Mouse (Mus musculus): ENCODE results near the gene Tcp11l2. TPM values are rescaled to one million over a fixed set of nuclear protein-coding genes. Genes with fewer than 3 reads are reported as not detected.

Tcp11l2 gene
- 9.8 and 11.2 TPM in 2 replicates for polyA plus RNA-seq (2014; fragmentation: Nextera tagmentation; extraction: Ambion mirVana)

DNA sequence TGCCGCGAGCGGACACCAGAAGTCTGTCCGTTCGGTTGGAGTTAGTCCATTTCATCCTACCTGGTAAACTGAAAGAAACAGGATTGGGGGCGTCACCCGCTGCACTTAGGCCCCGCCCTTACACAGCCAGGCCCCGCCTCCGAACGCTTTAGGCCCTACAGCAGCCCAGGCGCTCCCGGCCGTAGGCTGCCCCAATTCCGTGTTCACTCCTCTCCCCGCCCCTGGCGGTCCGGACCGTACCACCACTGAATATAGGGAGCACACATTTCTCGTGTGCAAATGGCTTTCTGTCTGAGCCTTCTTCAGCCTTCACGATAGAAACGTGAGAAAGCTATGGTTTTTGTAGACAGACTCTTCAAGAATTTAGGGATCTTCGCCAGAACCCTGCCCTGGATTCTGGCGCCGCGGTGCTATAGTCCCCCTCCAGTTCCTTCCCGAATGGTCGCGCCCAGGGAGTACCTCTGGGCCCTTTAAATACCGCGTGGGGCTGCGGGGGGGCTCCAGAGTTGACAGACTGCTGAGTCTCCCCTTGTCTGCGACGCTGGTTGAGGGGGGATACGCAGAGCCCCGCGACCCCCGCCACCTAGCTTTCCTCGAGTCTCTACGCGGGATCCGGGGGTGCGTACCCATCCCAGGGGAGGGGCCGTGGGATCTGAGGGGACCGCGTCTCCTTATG lies at the start of gene Tcp11l2:
TSS of gene Tcp11l2 (plus strand) at position 232 of the 676 bp plus-strand sequence.
- no peaks in the 10 kb centered on the region for H3K9me3 ChIP-seq (ENCODE audit: control insufficient read depth, low read length)
- peak; percentile 99 for ATAC-seq (replicated peaks; ENCODE audit: low FRiP score, low TSS enrichment, low read depth)
- under 1% methylated on average over 46 of the region's 46 CpGs for WGBS

DNA sequence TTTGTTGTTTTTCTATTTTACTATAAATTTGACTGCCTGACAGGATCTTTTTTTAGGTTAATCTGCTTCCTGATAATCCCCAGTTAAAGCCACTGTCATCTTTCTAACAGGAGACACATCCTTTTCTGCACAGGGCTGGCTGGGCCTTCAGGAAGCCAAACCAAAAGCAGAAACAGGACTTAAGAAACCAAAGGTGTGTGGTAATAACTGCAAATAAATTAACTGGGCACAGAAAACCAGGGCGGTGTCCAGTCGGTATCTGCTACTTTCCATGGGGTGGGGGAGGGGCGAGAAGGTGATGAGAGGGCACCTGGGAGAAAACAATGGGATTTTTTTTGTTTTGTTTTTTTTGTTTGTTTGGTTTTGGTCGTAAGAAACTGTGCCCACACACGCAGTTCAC lies 49.4 kb upstream of the Tcp11l2 start:
- Histone ChIP-seq H3K4me3 (ENCODE audit: low read depth, low read length) (no peak overlapping the region), H3K27ac (ENCODE audit: low read depth) (no peak overlapping the region), H3K36me3 (ENCODE audit: control insufficient read depth, insufficient read depth, low read length) (peaks cover 50% of the 10 kb centered on the region), H3K9me3 (ENCODE audit: control insufficient read depth, low read length) (no peaks in the 10 kb centered on the region), H3K9ac (ENCODE audit: low read length) (no peak overlapping the region), H3K4me1 (replicated peaks; ENCODE audit: control insufficient read depth, insufficient read depth, low read length) (peaks cover 17% of the 10 kb centered on the region), H3K27me3 (replicated peaks; ENCODE audit: control insufficient read depth, insufficient read depth, low read length) (no peaks in the 10 kb centered on the region), H3K4me2 (ENCODE audit: low read length) (no peak overlapping the region)
- WGBS: 78% methylated on average over 5 of the region's 5 CpGs
- DNase-seq (ENCODE audit: low spot score) (no peak), ATAC-seq (replicated peaks; ENCODE audit: low FRiP score, low TSS enrichment, low read depth) (no peak)

More for the DNA sequence above, at the start of gene Tcp11l2:
- Histone ChIP-seq H3K9ac (ENCODE audit: low read length) (peak within 1 kb of the TSS; percentile 62), H3K27me3 (replicated peaks; ENCODE audit: control insufficient read depth, insufficient read depth, low read length) (0 out of 2 replicates have a peak, but pooled peaks cover 2% of the 10 kb centered on the region), H3K4me2 (ENCODE audit: low read length) (peak within 1 kb of the TSS; percentile 93), H3K4me1 (replicated peaks; ENCODE audit: control insufficient read depth, insufficient read depth, low read length) (no peaks in the 10 kb centered on the region; the same call in 1 of the 2 replicates), H3K27ac (ENCODE audit: low read depth) (peak within 1 kb of the TSS; percentile 78), H3K4me3 (ENCODE audit: low read depth, low read length) (peak within 1 kb of the TSS; percentile 80), H3K36me3 (ENCODE audit: control insufficient read depth, insufficient read depth, low read length) (no peaks in the 10 kb centered on the region)
- peak; percentile 97 for DNase-seq (ENCODE audit: low spot score)

DNA sequence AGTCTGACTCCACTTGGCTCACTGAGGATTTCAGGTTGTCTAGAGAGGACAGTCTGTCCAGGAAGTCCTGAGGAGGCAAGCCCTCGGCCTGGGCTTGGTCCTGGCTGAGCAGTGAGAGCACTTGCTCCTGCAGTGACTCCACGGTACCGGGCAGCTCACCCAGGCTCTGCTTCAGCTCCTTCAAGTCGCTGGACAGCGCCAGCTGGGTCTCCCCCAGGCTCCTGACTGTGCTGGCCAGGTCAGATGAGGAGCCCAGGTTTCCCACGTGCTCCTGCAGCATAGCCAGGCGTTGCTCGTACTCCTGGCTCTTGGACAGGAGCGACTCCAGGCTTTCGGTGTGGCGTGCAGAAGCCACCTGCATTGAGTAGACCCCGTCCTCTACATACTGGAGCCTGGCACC lies 48.8 kb upstream of the Tcp11l2 start:
- DNase-seq (ENCODE audit: low spot score): no peak
- no peaks in the 10 kb centered on the region for H3K27me3 ChIP-seq (replicated peaks; ENCODE audit: control insufficient read depth, insufficient read depth, low read length)
- no peak overlapping the region for H3K4me2 ChIP-seq (ENCODE audit: low read length)
- no peak overlapping the region for H3K27ac ChIP-seq (ENCODE audit: low read depth)
- no peak for ATAC-seq (replicated peaks; ENCODE audit: low FRiP score, low TSS enrichment, low read depth)
- H3K4me1 ChIP-seq (replicated peaks; ENCODE audit: control insufficient read depth, insufficient read depth, low read length): peaks cover 23% of the 10 kb centered on the region
- no peak overlapping the region for H3K9ac ChIP-seq (ENCODE audit: low read length)
- H3K9me3 ChIP-seq (ENCODE audit: control insufficient read depth, low read length): no peaks in the 10 kb centered on the region
- no peak overlapping the region for H3K4me3 ChIP-seq (ENCODE audit: low read depth, low read length)
- 81% methylated on average over 12 of the region's 12 CpGs for WGBS
- peaks cover 50% of the 10 kb centered on the region for H3K36me3 ChIP-seq (ENCODE audit: control insufficient read depth, insufficient read depth, low read length)

DNA sequence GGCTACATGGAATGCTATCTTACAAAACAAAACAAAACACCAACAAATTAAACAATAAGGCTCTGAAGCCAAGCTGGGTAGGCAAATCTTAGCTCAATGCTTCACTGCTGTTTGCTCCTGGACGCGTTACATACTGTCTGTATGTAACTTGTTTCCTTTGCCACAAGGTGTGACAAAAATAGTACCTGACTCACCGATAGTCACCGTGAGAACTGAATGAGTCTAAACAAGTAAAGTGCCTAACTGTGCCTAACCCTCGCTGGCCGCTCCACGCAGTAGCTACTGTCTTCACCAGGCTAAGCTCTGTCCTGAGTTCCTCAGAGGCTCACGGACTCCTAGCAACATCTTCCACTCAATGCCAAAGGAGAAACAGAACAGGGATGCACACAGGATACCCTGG lies 46.0 kb upstream of the Tcp11l2 start:
- ATAC-seq (replicated peaks; ENCODE audit: low FRiP score, low TSS enrichment, low read depth) (no peak), DNase-seq (ENCODE audit: low spot score) (no peak)
- peaks cover 23% of the 10 kb centered on the region for H3K4me1 ChIP-seq (replicated peaks; ENCODE audit: control insufficient read depth, insufficient read depth, low read length)
- peaks cover 40% of the 10 kb centered on the region for H3K36me3 ChIP-seq (ENCODE audit: control insufficient read depth, insufficient read depth, low read length)
- peak overlapping the region; percentile 67; the same call in 1 of the 2 replicates for H3K4me2 ChIP-seq (ENCODE audit: low read length)
- 86% methylated on average over 8 of the region's 8 CpGs for WGBS
- no peak overlapping the region for H3K4me3 ChIP-seq (ENCODE audit: low read depth, low read length)
- no peak overlapping the region for H3K27ac ChIP-seq (ENCODE audit: low read depth)
- H3K9me3 ChIP-seq (ENCODE audit: control insufficient read depth, low read length): no peaks in the 10 kb centered on the region
- no peaks in the 10 kb centered on the region for H3K27me3 ChIP-seq (replicated peaks; ENCODE audit: control insufficient read depth, insufficient read depth, low read length)
- H3K9ac ChIP-seq (ENCODE audit: low read length): no peak overlapping the region

DNA sequence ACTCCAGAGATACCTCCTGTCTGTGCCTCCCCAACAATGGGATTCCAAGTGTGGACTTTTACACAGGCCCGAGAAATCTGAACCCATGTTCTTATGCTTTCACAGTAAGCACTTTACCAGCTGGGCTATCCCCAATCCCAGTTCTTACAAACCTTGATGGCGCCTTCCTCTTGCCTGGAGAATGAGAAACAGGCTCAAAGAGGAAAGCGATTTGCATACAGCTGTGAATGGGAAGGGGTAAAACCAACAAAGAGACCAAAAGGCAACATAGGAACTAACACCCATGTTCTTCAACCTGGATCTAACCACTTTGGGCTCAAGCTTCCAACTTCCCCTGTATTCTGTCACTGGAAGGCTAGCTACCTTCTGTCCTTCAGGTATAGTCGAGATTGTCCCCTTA lies 44.9 kb upstream of the Tcp11l2 start:
- ATAC-seq (replicated peaks; ENCODE audit: low FRiP score, low TSS enrichment, low read depth): no peak
- 0 out of 2 replicates have a peak overlapping the region, but pooled peaks have one; percentile 90 for H3K4me3 ChIP-seq (ENCODE audit: low read depth, low read length)
- peaks cover 23% of the 10 kb centered on the region for H3K4me1 ChIP-seq (replicated peaks; ENCODE audit: control insufficient read depth, insufficient read depth, low read length)
- H3K9me3 ChIP-seq (ENCODE audit: control insufficient read depth, low read length): no peaks in the 10 kb centered on the region
- no peak overlapping the region for H3K9ac ChIP-seq (ENCODE audit: low read length)
- DNase-seq (ENCODE audit: low spot score): no peak
- WGBS: 89% methylated on average over 4 of the region's 4 CpGs
- no peak overlapping the region for H3K27ac ChIP-seq (ENCODE audit: low read depth)
- H3K36me3 ChIP-seq (ENCODE audit: control insufficient read depth, insufficient read depth, low read length): peaks cover 30% of the 10 kb centered on the region
- peak overlapping the region; percentile 67 for H3K4me2 ChIP-seq (ENCODE audit: low read length)
- no peaks in the 10 kb centered on the region for H3K27me3 ChIP-seq (replicated peaks; ENCODE audit: control insufficient read depth, insufficient read depth, low read length)

DNA sequence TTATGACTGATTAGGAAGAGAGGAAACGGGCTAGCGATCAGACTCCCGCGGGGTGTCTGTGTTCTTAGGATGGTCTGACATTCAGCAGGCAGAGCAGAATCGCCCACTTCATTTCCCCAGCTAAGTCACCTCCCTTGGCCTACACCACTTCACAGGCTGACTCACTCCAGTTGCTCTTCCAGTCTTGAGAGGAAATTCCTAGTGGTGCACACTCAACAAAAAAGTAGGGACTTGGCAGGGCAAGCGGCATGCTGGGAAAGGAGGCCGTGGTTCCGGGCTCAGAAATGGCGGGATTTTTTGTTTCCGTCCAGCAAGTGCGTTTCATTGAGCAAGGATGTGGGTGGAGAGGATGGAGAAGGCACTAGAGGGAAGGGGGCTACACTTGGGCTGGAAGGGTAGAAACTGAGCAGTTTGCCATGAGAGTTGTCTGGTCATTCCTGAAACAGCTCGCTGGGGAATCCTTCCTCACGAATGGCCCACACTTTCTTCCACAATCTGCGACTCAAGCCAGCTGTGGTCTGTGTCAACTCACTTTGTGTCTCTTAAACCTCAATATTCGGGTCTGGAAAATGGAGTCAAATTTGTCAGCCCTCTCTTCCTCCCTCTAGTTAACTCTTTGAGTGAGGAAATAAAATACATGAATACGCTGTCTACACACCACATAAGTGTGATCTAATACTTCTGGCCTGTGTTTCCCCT lies 44.1 kb upstream of the Tcp11l2 start:
- H3K27ac ChIP-seq (ENCODE audit: low read depth): peak overlapping the region; percentile 27; the same call in 1 of the 2 replicates

DNA sequence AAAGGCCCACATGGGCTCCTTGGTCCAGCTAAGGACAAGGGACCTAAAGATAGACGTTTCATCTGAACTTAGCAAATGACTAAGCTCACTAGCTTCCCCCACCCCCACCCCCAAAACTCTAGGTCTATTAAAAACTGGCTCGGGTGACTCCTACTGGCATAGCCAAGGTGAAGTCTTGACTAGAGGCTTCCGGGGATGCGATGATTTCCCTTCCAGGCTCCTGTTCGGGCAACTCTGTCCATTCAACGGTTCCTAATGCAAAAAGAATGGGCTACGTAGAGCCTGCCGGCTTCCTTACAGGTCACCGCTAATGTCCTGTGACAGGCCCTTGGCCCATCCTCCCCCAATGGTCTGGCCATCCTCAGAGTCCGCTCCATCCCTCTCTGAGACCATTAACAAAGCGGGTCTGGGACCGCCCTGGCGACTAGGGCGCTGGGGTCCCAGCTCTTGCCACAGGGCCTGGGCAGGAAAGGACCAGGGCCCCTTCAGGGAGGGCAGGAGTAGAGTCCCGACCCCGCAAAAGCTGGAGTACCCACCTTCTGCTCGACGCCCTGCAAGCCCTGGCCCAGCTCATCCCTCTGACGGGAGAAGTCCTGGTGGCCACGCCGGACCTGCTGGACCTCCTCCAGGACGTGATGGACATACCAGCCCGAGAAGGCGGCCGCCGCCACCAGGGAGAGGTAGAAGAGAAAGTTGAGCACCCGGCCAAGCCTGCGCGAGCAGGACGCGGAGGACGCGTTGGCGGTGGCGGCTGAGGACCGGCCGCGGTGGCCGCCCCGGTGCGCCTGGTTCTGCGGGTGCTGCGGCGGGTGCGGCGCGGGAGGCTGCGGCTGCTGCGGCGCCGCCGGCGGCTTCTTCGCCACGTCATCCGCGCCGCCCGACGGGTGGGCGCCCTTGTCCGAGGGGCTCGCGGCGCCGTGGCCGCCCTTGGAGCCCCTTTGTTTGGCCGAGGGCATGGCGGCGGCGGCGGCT lies 43.2 kb upstream of the Tcp11l2 start:
- Histone ChIP-seq H3K9ac (ENCODE audit: low read length) (peak overlapping the region; percentile 90), H3K4me1 (replicated peaks; ENCODE audit: control insufficient read depth, insufficient read depth, low read length) (peaks cover 23% of the 10 kb centered on the region), H3K27ac (ENCODE audit: low read depth) (peak overlapping the region; percentile 81), H3K27me3 (replicated peaks; ENCODE audit: control insufficient read depth, insufficient read depth, low read length) (no peaks in the 10 kb centered on the region), H3K9me3 (ENCODE audit: control insufficient read depth, low read length) (no peaks in the 10 kb centered on the region), H3K4me2 (ENCODE audit: low read length) (peak overlapping the region; percentile 67), H3K4me3 (ENCODE audit: low read depth, low read length) (peak overlapping the region; percentile 90), H3K36me3 (ENCODE audit: control insufficient read depth, insufficient read depth, low read length) (peaks cover 13% of the 10 kb centered on the region)
- ATAC-seq (replicated peaks; ENCODE audit: low FRiP score, low TSS enrichment, low read depth): peak; percentile 44; the same call in 1 of the 2 replicates
- peak; percentile 83 for DNase-seq (ENCODE audit: low spot score)
- under 1% methylated on average over 58 of the region's 72 CpGs for WGBS

More for the DNA sequence above, 44.1 kb upstream of the Tcp11l2 start:
- Histone ChIP-seq H3K4me2 (ENCODE audit: low read length) (peak overlapping the region; percentile 67), H3K4me3 (ENCODE audit: low read depth, low read length) (peak overlapping the region; percentile 90), H3K4me1 (replicated peaks; ENCODE audit: control insufficient read depth, insufficient read depth, low read length) (peaks cover 23% of the 10 kb centered on the region), H3K9ac (ENCODE audit: low read length) (peak overlapping the region; percentile 90), H3K27me3 (replicated peaks; ENCODE audit: control insufficient read depth, insufficient read depth, low read length) (no peaks in the 10 kb centered on the region), H3K9me3 (ENCODE audit: control insufficient read depth, low read length) (no peaks in the 10 kb centered on the region), H3K36me3 (ENCODE audit: control insufficient read depth, insufficient read depth, low read length) (peaks cover 22% of the 10 kb centered on the region)
- no peak for DNase-seq (ENCODE audit: low spot score)
- ATAC-seq (replicated peaks; ENCODE audit: low FRiP score, low TSS enrichment, low read depth): no peak
- 52% methylated on average over 16 of the region's 16 CpGs for WGBS
